Mouse (Mus musculus) urinary bladder, postnatal 14 days (tissue): ENCODE measurements at regions not wholly inside any gene's neighbourhood (a gene's known extent, or its start where the extent isn't known, plus 50 kb on each side); places are given as distances from the start of the nearest gene placed in this dataset.

Experiments used
- DNase-seq: peaks from one replicate; pipeline ENCODE4 v3.0.0; 2021; ENCODE audit warnings: low spot score

- no peak for DNase-seq
These were observed 53.6 kb upstream of the Mvb12b start for GRCm38 (mm10) chr2:33941316-33941715.

GRCm38 (mm10) chr2:33939836-33940235, 52.1 kb upstream of the Mvb12b start:
- DNase-seq = no peak
